Mouse (Mus musculus): ENCODE measurements around the gene Coq8a. TPM values are rescaled to one million over a fixed set of nuclear protein-coding genes. Genes with fewer than 3 reads are reported as not detected.

The Coq8a gene
- polyA plus RNA-seq, 1 experiment from 2014 or later = 10.4 TPM

- Histone ChIP-seq H3K9ac (ENCODE audit: low read depth, low read length) (no peak overlapping the region), H3K4me3 (ENCODE audit: low read length) (no peak overlapping the region), H3K4me2 (replicated peaks; ENCODE audit: low read depth, low read length) (no peak overlapping the region), H3K27ac (ENCODE audit: low read depth, low read length) (no peak overlapping the region), H3K4me1 (ENCODE audit: control insufficient read depth, insufficient read depth, low read length) (peaks cover 5% of the 10 kb centered on the region; the same call in 1 of the 2 replicates), H3K27me3 (ENCODE audit: control insufficient read depth, insufficient read depth, low read length) (no peaks in the 10 kb centered on the region), H3K36me3 (ENCODE audit: control insufficient read depth, insufficient read depth, low read length) (no peaks in the 10 kb centered on the region), H3K9me3 (ENCODE audit: control insufficient read depth, low read length) (no peaks in the 10 kb centered on the region)
- no peak for ATAC-seq (ENCODE audit: low FRiP score, low TSS enrichment)
- 76% methylated on average over 8 of the region's 8 CpGs for WGBS
Observed at GRCm38 (mm10) chr1:180193391-180193935, 5.9 kb downstream of the Coq8a start.

GRCm38 (mm10) chr1:180192866-180193265 lies 6.5 kb downstream of the Coq8a start:
- no peak for ATAC-seq (ENCODE audit: low FRiP score, low TSS enrichment)
- Histone ChIP-seq H3K9ac (ENCODE audit: low read depth, low read length) (no peak overlapping the region), H3K36me3 (ENCODE audit: control insufficient read depth, insufficient read depth, low read length) (no peaks in the 10 kb centered on the region), H3K9me3 (ENCODE audit: control insufficient read depth, low read length) (no peaks in the 10 kb centered on the region), H3K4me1 (ENCODE audit: control insufficient read depth, insufficient read depth, low read length) (peaks cover 5% of the 10 kb centered on the region; the same call in 1 of the 2 replicates), H3K27ac (ENCODE audit: low read depth, low read length) (no peak overlapping the region), H3K27me3 (ENCODE audit: control insufficient read depth, insufficient read depth, low read length) (no peaks in the 10 kb centered on the region), H3K4me2 (replicated peaks; ENCODE audit: low read depth, low read length) (no peak overlapping the region), H3K4me3 (ENCODE audit: low read length) (no peak overlapping the region)
- 51% methylated on average over 4 of the region's 4 CpGs for WGBS

GRCm38 (mm10) chr1:180191651-180192220 lies 7.7 kb downstream of the Coq8a start:
- Histone ChIP-seq H3K4me1 (ENCODE audit: control insufficient read depth, insufficient read depth, low read length) (peaks cover 5% of the 10 kb centered on the region; the same call in 1 of the 2 replicates), H3K9me3 (ENCODE audit: control insufficient read depth, low read length) (no peaks in the 10 kb centered on the region), H3K9ac (ENCODE audit: low read depth, low read length) (no peak overlapping the region), H3K4me3 (ENCODE audit: low read length) (no peak overlapping the region), H3K36me3 (ENCODE audit: control insufficient read depth, insufficient read depth, low read length) (no peaks in the 10 kb centered on the region), H3K27ac (ENCODE audit: low read depth, low read length) (no peak overlapping the region), H3K4me2 (replicated peaks; ENCODE audit: low read depth, low read length) (no peak overlapping the region), H3K27me3 (ENCODE audit: control insufficient read depth, insufficient read depth, low read length) (no peaks in the 10 kb centered on the region)
- ATAC-seq (ENCODE audit: low FRiP score, low TSS enrichment) = no peak
- WGBS = 67% methylated on average over 7 of the region's 7 CpGs

- no peak overlapping the region for H3K4me3 ChIP-seq (ENCODE audit: low read length)
- peaks cover 5% of the 10 kb centered on the region; the same call in 1 of the 2 replicates for H3K4me1 ChIP-seq (ENCODE audit: control insufficient read depth, insufficient read depth, low read length)
- H3K27me3 ChIP-seq (ENCODE audit: control insufficient read depth, insufficient read depth, low read length) = no peaks in the 10 kb centered on the region
- H3K9me3 ChIP-seq (ENCODE audit: control insufficient read depth, low read length) = no peaks in the 10 kb centered on the region
- no peak overlapping the region for H3K4me2 ChIP-seq (replicated peaks; ENCODE audit: low read depth, low read length)
- ATAC-seq (ENCODE audit: low FRiP score, low TSS enrichment) = no peak
- WGBS = 82% methylated on average over 8 of the region's 8 CpGs
- no peak overlapping the region for H3K9ac ChIP-seq (ENCODE audit: low read depth, low read length)
- H3K36me3 ChIP-seq (ENCODE audit: control insufficient read depth, insufficient read depth, low read length) = no peaks in the 10 kb centered on the region
- no peak overlapping the region for H3K27ac ChIP-seq (ENCODE audit: low read depth, low read length)
Observed at GRCm38 (mm10) chr1:180191112-180191511, 8.3 kb downstream of the Coq8a start.

GRCm38 (mm10) chr1:180188951-180189350 lies 10.5 kb downstream of the Coq8a start:
- H3K9ac ChIP-seq (ENCODE audit: low read depth, low read length) = no peak overlapping the region
- H3K4me1 ChIP-seq (ENCODE audit: control insufficient read depth, insufficient read depth, low read length) = no peaks in the 10 kb centered on the region
- H3K4me3 ChIP-seq (ENCODE audit: low read length) = no peak overlapping the region
- no peaks in the 10 kb centered on the region for H3K27me3 ChIP-seq (ENCODE audit: control insufficient read depth, insufficient read depth, low read length)
- WGBS = 71% methylated on average over 4 of the region's 4 CpGs
- H3K27ac ChIP-seq (ENCODE audit: low read depth, low read length) = no peak overlapping the region
- H3K4me2 ChIP-seq (replicated peaks; ENCODE audit: low read depth, low read length) = no peak overlapping the region
- no peak for ATAC-seq (ENCODE audit: low FRiP score, low TSS enrichment)
- H3K36me3 ChIP-seq (ENCODE audit: control insufficient read depth, insufficient read depth, low read length) = no peaks in the 10 kb centered on the region
- no peaks in the 10 kb centered on the region for H3K9me3 ChIP-seq (ENCODE audit: control insufficient read depth, low read length)

GRCm38 (mm10) chr1:180186371-180186770 lies 13.0 kb downstream of the Coq8a start:
- H3K9ac ChIP-seq (ENCODE audit: low read depth, low read length) = no peak overlapping the region
- no peak overlapping the region for H3K27ac ChIP-seq (ENCODE audit: low read depth, low read length)
- H3K9me3 ChIP-seq (ENCODE audit: control insufficient read depth, low read length) = no peaks in the 10 kb centered on the region
- no peaks in the 10 kb centered on the region for H3K27me3 ChIP-seq (ENCODE audit: control insufficient read depth, insufficient read depth, low read length)
- ATAC-seq (ENCODE audit: low FRiP score, low TSS enrichment) = no peak
- H3K4me1 ChIP-seq (ENCODE audit: control insufficient read depth, insufficient read depth, low read length) = no peaks in the 10 kb centered on the region
- no peaks in the 10 kb centered on the region for H3K36me3 ChIP-seq (ENCODE audit: control insufficient read depth, insufficient read depth, low read length)
- no peak overlapping the region for H3K4me3 ChIP-seq (ENCODE audit: low read length)
- WGBS = 83% methylated on average over 3 of the region's 3 CpGs
- no peak overlapping the region for H3K4me2 ChIP-seq (replicated peaks; ENCODE audit: low read depth, low read length)

- no peak for ATAC-seq (ENCODE audit: low FRiP score, low TSS enrichment)
- H3K27me3 ChIP-seq (ENCODE audit: control insufficient read depth, insufficient read depth, low read length) = no peaks in the 10 kb centered on the region
- H3K4me3 ChIP-seq (ENCODE audit: low read length) = no peak overlapping the region
- H3K4me1 ChIP-seq (ENCODE audit: control insufficient read depth, insufficient read depth, low read length) = no peaks in the 10 kb centered on the region
- no peak overlapping the region for H3K27ac ChIP-seq (ENCODE audit: low read depth, low read length)
- H3K9ac ChIP-seq (ENCODE audit: low read depth, low read length) = no peak overlapping the region
- 63% methylated on average over 5 of the region's 5 CpGs for WGBS
- H3K9me3 ChIP-seq (ENCODE audit: control insufficient read depth, low read length) = no peaks in the 10 kb centered on the region
- H3K4me2 ChIP-seq (replicated peaks; ENCODE audit: low read depth, low read length) = no peak overlapping the region
- H3K36me3 ChIP-seq (ENCODE audit: control insufficient read depth, insufficient read depth, low read length) = no peaks in the 10 kb centered on the region
Observed at GRCm38 (mm10) chr1:180185877-180186276, 13.5 kb downstream of the Coq8a start.

- Histone ChIP-seq H3K27me3 (ENCODE audit: control insufficient read depth, insufficient read depth, low read length) (no peaks in the 10 kb centered on the region), H3K4me1 (ENCODE audit: control insufficient read depth, insufficient read depth, low read length) (no peaks in the 10 kb centered on the region), H3K9me3 (ENCODE audit: control insufficient read depth, low read length) (no peaks in the 10 kb centered on the region), H3K27ac (ENCODE audit: low read depth, low read length) (no peak overlapping the region), H3K4me3 (ENCODE audit: low read length) (no peak overlapping the region), H3K9ac (ENCODE audit: low read depth, low read length) (no peak overlapping the region), H3K4me2 (replicated peaks; ENCODE audit: low read depth, low read length) (no peak overlapping the region), H3K36me3 (ENCODE audit: control insufficient read depth, insufficient read depth, low read length) (no peaks in the 10 kb centered on the region)
- 33% methylated on average over 7 of the region's 7 CpGs for WGBS
- ATAC-seq (ENCODE audit: low FRiP score, low TSS enrichment) = no peak
Observed at GRCm38 (mm10) chr1:180184768-180185167, 14.6 kb downstream of the Coq8a start.

GRCm38 (mm10) chr1:180183525-180184159 lies 15.8 kb downstream of the Coq8a start:
- WGBS = 87% methylated on average over 6 of the region's 6 CpGs
- H3K9me3 ChIP-seq (ENCODE audit: control insufficient read depth, low read length) = no peaks in the 10 kb centered on the region
- no peaks in the 10 kb centered on the region for H3K36me3 ChIP-seq (ENCODE audit: control insufficient read depth, insufficient read depth, low read length)
- H3K4me1 ChIP-seq (ENCODE audit: control insufficient read depth, insufficient read depth, low read length) = no peaks in the 10 kb centered on the region
- H3K4me3 ChIP-seq (ENCODE audit: low read length) = no peak overlapping the region
- H3K27ac ChIP-seq (ENCODE audit: low read depth, low read length) = no peak overlapping the region
- H3K9ac ChIP-seq (ENCODE audit: low read depth, low read length) = no peak overlapping the region
- no peaks in the 10 kb centered on the region for H3K27me3 ChIP-seq (ENCODE audit: control insufficient read depth, insufficient read depth, low read length)
- no peak overlapping the region for H3K4me2 ChIP-seq (replicated peaks; ENCODE audit: low read depth, low read length)
- no peak for ATAC-seq (ENCODE audit: low FRiP score, low TSS enrichment)

Measured in kidney, embryonic 14.5 days (tissue).